Mouse (Mus musculus): ENCODE measurements around the gene 2010109A12Rik. TPM values are rescaled to one million over a fixed set of nuclear protein-coding genes. Genes with fewer than 3 reads are reported as not detected.

Gene 2010109A12Rik
- 0.26 and 0.31 TPM in 2 replicates for polyA plus RNA-seq (2021; fragmentation: Nextera tagmentation)
- long read RNA-seq, experiment 1, partial matches to known transcripts = 0 of 1 reads
- long read RNA-seq, experiment 1, other reads (novel, unspliced or antisense) = 0 of 1 reads
- long read RNA-seq, experiment 2 = 0 reads

GRCm38 (mm10) chr5:93206109-93207005, at the start of gene 2010109A12Rik, which contains the start of gene Ccni:
Gene 2010109A12Rik, plus strand, starts transcription at chr5:93206518.
Gene Ccni, minus strand, starts transcription at chr5:93206495.

Other genes with a start within 250 kb of the 2010109A12Rik start
- 0.88 and 1.5 TPM in 2 replicates for gene Sowahb, start 161.5 kb upstream of the 2010109A12Rik start, polyA plus RNA-seq (2021; fragmentation: Nextera tagmentation)
- 28.5 and 31.4 TPM in 2 replicates for gene Sept11, start 113.1 kb upstream of the 2010109A12Rik start, polyA plus RNA-seq (2021; fragmentation: Nextera tagmentation)
- 31.0 and 33.4 TPM in 2 replicates for gene Ccni, start within 50 bp of the 2010109A12Rik start, polyA plus RNA-seq (2021; fragmentation: Nextera tagmentation)
- gene Ccng2, start 60.7 kb downstream of the 2010109A12Rik start, polyA plus RNA-seq (2021; fragmentation: Nextera tagmentation) = 6.3 and 6.8 TPM in 2 replicates

All from layer of hippocampus, adult 6 months (tissue).